Mouse (Mus musculus): ENCODE results near the gene Abhd12. TPM values are rescaled to one million over a fixed set of nuclear protein-coding genes. Genes with fewer than 3 reads are reported as not detected.

Abhd12 gene
- polyA plus RNA-seq, 1 experiment from 2014 or later = 56.4 TPM

- no peaks in the 10 kb centered on the region for H3K4me1 ChIP-seq (replicated peaks; ENCODE audit: control insufficient read depth, insufficient read depth, low read length)
Observed at GRCm38 (mm10) chr2:150812816-150813215, 91.7 kb downstream of the Abhd12 start.

GRCm38 (mm10) chr2:150810603-150811002, 93.9 kb downstream of the Abhd12 start:
- H3K4me3 ChIP-seq (ENCODE audit: low read length) = no peak overlapping the region
- no peaks in the 10 kb centered on the region for H3K4me1 ChIP-seq (replicated peaks; ENCODE audit: control insufficient read depth, insufficient read depth, low read length)
- no peak overlapping the region for H3K4me2 ChIP-seq (ENCODE audit: low read depth, low read length)
- H3K27me3 ChIP-seq (ENCODE audit: control insufficient read depth, insufficient read depth, low read depth, low read length) = no peaks in the 10 kb centered on the region
- WGBS = 64% methylated on average over 5 of the region's 5 CpGs
- H3K9ac ChIP-seq (ENCODE audit: low read length) = no peak overlapping the region
- H3K36me3 ChIP-seq (ENCODE audit: control insufficient read depth, insufficient read depth, low read length) = peaks cover 32% of the 10 kb centered on the region
- no peak for ATAC-seq (ENCODE audit: low read depth)
- no peak overlapping the region for H3K27ac ChIP-seq (ENCODE audit: low read length)
- no peaks in the 10 kb centered on the region for H3K9me3 ChIP-seq (ENCODE audit: control insufficient read depth, low read length)

More at GRCm38 (mm10) chr2:150812816-150813215, 91.7 kb downstream of the Abhd12 start:
- H3K27me3 ChIP-seq (ENCODE audit: control insufficient read depth, insufficient read depth, low read depth, low read length) = no peaks in the 10 kb centered on the region
- H3K36me3 ChIP-seq (ENCODE audit: control insufficient read depth, insufficient read depth, low read length) = peaks cover 40% of the 10 kb centered on the region
- 88% methylated on average over 6 of the region's 6 CpGs for WGBS
- no peak overlapping the region for H3K4me2 ChIP-seq (ENCODE audit: low read depth, low read length)
- no peak for ATAC-seq (ENCODE audit: low read depth)
- no peak overlapping the region for H3K27ac ChIP-seq (ENCODE audit: low read length)
- no peak overlapping the region for H3K4me3 ChIP-seq (ENCODE audit: low read length)
- H3K9ac ChIP-seq (ENCODE audit: low read length) = no peak overlapping the region
- no peaks in the 10 kb centered on the region for H3K9me3 ChIP-seq (ENCODE audit: control insufficient read depth, low read length)

- Histone ChIP-seq H3K9ac (ENCODE audit: low read length) (no peak overlapping the region), H3K4me2 (ENCODE audit: low read depth, low read length) (no peak overlapping the region), H3K9me3 (ENCODE audit: control insufficient read depth, low read length) (no peaks in the 10 kb centered on the region), H3K27ac (ENCODE audit: low read length) (no peak overlapping the region), H3K4me3 (ENCODE audit: low read length) (no peak overlapping the region), H3K4me1 (replicated peaks; ENCODE audit: control insufficient read depth, insufficient read depth, low read length) (no peaks in the 10 kb centered on the region), H3K27me3 (ENCODE audit: control insufficient read depth, insufficient read depth, low read depth, low read length) (no peaks in the 10 kb centered on the region), H3K36me3 (ENCODE audit: control insufficient read depth, insufficient read depth, low read length) (peaks cover 27% of the 10 kb centered on the region)
- WGBS = 91% methylated on average over 6 of the region's 6 CpGs
- no peak for ATAC-seq (ENCODE audit: low read depth)
Observed at GRCm38 (mm10) chr2:150808812-150809211, 95.7 kb downstream of the Abhd12 start.

GRCm38 (mm10) chr2:150808381-150808780, 96.2 kb downstream of the Abhd12 start:
- no peak overlapping the region for H3K9ac ChIP-seq (ENCODE audit: low read length)
- no peak overlapping the region for H3K4me2 ChIP-seq (ENCODE audit: low read depth, low read length)
- H3K27ac ChIP-seq (ENCODE audit: low read length) = no peak overlapping the region
- no peaks in the 10 kb centered on the region for H3K27me3 ChIP-seq (ENCODE audit: control insufficient read depth, insufficient read depth, low read depth, low read length)
- H3K4me1 ChIP-seq (replicated peaks; ENCODE audit: control insufficient read depth, insufficient read depth, low read length) = no peaks in the 10 kb centered on the region
- H3K4me3 ChIP-seq (ENCODE audit: low read length) = no peak overlapping the region
- WGBS = 84% methylated on average over 6 of the region's 6 CpGs
- H3K9me3 ChIP-seq (ENCODE audit: control insufficient read depth, low read length) = no peaks in the 10 kb centered on the region
- no peak for ATAC-seq (ENCODE audit: low read depth)
- H3K36me3 ChIP-seq (ENCODE audit: control insufficient read depth, insufficient read depth, low read length) = peaks cover 24% of the 10 kb centered on the region

- Histone ChIP-seq H3K36me3 (ENCODE audit: control insufficient read depth, insufficient read depth, low read length) (peaks cover 15% of the 10 kb centered on the region), H3K9me3 (ENCODE audit: control insufficient read depth, low read length) (no peaks in the 10 kb centered on the region), H3K4me1 (replicated peaks; ENCODE audit: control insufficient read depth, insufficient read depth, low read length) (no peaks in the 10 kb centered on the region), H3K27me3 (ENCODE audit: control insufficient read depth, insufficient read depth, low read depth, low read length) (no peaks in the 10 kb centered on the region), H3K9ac (ENCODE audit: low read length) (no peak overlapping the region), H3K4me2 (ENCODE audit: low read depth, low read length) (no peak overlapping the region), H3K4me3 (ENCODE audit: low read length) (no peak overlapping the region), H3K27ac (ENCODE audit: low read length) (no peak overlapping the region)
- no peak for ATAC-seq (ENCODE audit: low read depth)
- WGBS = 85% methylated on average over 1 of the region's 1 CpGs
Observed at GRCm38 (mm10) chr2:150803035-150803434, 101.5 kb downstream of the Abhd12 start.

GRCm38 (mm10) chr2:150800616-150801015, 103.9 kb downstream of the Abhd12 start:
- H3K36me3 ChIP-seq (ENCODE audit: control insufficient read depth, insufficient read depth, low read length) = peaks cover 22% of the 10 kb centered on the region
- ATAC-seq (ENCODE audit: low read depth) = no peak

GRCm38 (mm10) chr2:150798084-150798483, 106.5 kb downstream of the Abhd12 start:
- Histone ChIP-seq H3K4me2 (ENCODE audit: low read depth, low read length) (no peak overlapping the region), H3K27ac (ENCODE audit: low read length) (no peak overlapping the region), H3K4me3 (ENCODE audit: low read length) (no peak overlapping the region), H3K27me3 (ENCODE audit: control insufficient read depth, insufficient read depth, low read depth, low read length) (no peaks in the 10 kb centered on the region), H3K36me3 (ENCODE audit: control insufficient read depth, insufficient read depth, low read length) (peaks cover 20% of the 10 kb centered on the region), H3K4me1 (replicated peaks; ENCODE audit: control insufficient read depth, insufficient read depth, low read length) (no peaks in the 10 kb centered on the region), H3K9me3 (ENCODE audit: control insufficient read depth, low read length) (no peaks in the 10 kb centered on the region), H3K9ac (ENCODE audit: low read length) (no peak overlapping the region)
- WGBS = 56% methylated on average over 7 of the region's 7 CpGs
- no peak for ATAC-seq (ENCODE audit: low read depth)

More at GRCm38 (mm10) chr2:150800616-150801015, 103.9 kb downstream of the Abhd12 start:
- no peaks in the 10 kb centered on the region for H3K27me3 ChIP-seq (ENCODE audit: control insufficient read depth, insufficient read depth, low read depth, low read length)
- no peaks in the 10 kb centered on the region for H3K9me3 ChIP-seq (ENCODE audit: control insufficient read depth, low read length)
- no peak overlapping the region for H3K9ac ChIP-seq (ENCODE audit: low read length)
- H3K4me3 ChIP-seq (ENCODE audit: low read length) = no peak overlapping the region
- WGBS = 84% methylated on average over 5 of the region's 5 CpGs
- H3K4me2 ChIP-seq (ENCODE audit: low read depth, low read length) = no peak overlapping the region
- H3K4me1 ChIP-seq (replicated peaks; ENCODE audit: control insufficient read depth, insufficient read depth, low read length) = no peaks in the 10 kb centered on the region
- no peak overlapping the region for H3K27ac ChIP-seq (ENCODE audit: low read length)

GRCm38 (mm10) chr2:150793320-150793719, 111.2 kb downstream of the Abhd12 start:
- 74% methylated on average over 4 of the region's 4 CpGs for WGBS
- peaks cover 10% of the 10 kb centered on the region for H3K36me3 ChIP-seq (ENCODE audit: control insufficient read depth, insufficient read depth, low read length)
- H3K4me3 ChIP-seq (ENCODE audit: low read length) = no peak overlapping the region
- ATAC-seq (ENCODE audit: low read depth) = no peak
- peaks cover 9% of the 10 kb centered on the region for H3K4me1 ChIP-seq (replicated peaks; ENCODE audit: control insufficient read depth, insufficient read depth, low read length)
- H3K27me3 ChIP-seq (ENCODE audit: control insufficient read depth, insufficient read depth, low read depth, low read length) = no peaks in the 10 kb centered on the region
- H3K4me2 ChIP-seq (ENCODE audit: low read depth, low read length) = no peak overlapping the region
- no peak overlapping the region for H3K9ac ChIP-seq (ENCODE audit: low read length)
- no peak overlapping the region for H3K27ac ChIP-seq (ENCODE audit: low read length)
- no peaks in the 10 kb centered on the region for H3K9me3 ChIP-seq (ENCODE audit: control insufficient read depth, low read length)

GRCm38 (mm10) chr2:150788768-150789550, 115.6 kb downstream of the Abhd12 start:
- Histone ChIP-seq H3K4me1 (replicated peaks; ENCODE audit: control insufficient read depth, insufficient read depth, low read length) (peaks cover 18% of the 10 kb centered on the region), H3K9ac (ENCODE audit: low read length) (peak overlapping the region; percentile 36), H3K27me3 (ENCODE audit: control insufficient read depth, insufficient read depth, low read depth, low read length) (no peaks in the 10 kb centered on the region), H3K9me3 (ENCODE audit: control insufficient read depth, low read length) (no peaks in the 10 kb centered on the region), H3K4me3 (ENCODE audit: low read length) (no peak overlapping the region; the same call in 1 of the 2 replicates), H3K4me2 (ENCODE audit: low read depth, low read length) (peak overlapping the region; percentile 38), H3K36me3 (ENCODE audit: control insufficient read depth, insufficient read depth, low read length) (no peaks in the 10 kb centered on the region), H3K27ac (ENCODE audit: low read length) (peak overlapping the region; percentile 64)
- 48% methylated on average over 4 of the region's 4 CpGs for WGBS
- peak; percentile 32; the same call in 1 of the 2 replicates for ATAC-seq (ENCODE audit: low read depth)

All from lung, embryonic 16.5 days (tissue).